Mouse (Mus musculus) bone marrow macrophage, adult 2 months (primary cell): ENCODE measurements around the gene Mtor.

ENCODE experiments used
- CTCF ChIP-seq: IDR thresholded peaks from 2 replicates; pipeline ENCODE4 v1.5.1; 2012; ENCODE audit warnings: low read depth, mild to moderate bottlenecking, low read length, moderate library complexity
- POLR2A ChIP-seq: IDR thresholded peaks from 2 replicates; pipeline ENCODE4 v1.6.1; 2012; ENCODE audit warnings: mild to moderate bottlenecking, low read depth, low read length, borderline replicate concordance

GRCm38 (mm10) chr4:148604141-148604540, 155.7 kb downstream of the Mtor start:
- no peak for TF ChIP-seq CTCF
- no peak for TF ChIP-seq POLR2A
